Mouse (Mus musculus) lung, adult 2 months (tissue): ENCODE data around the gene Nudt8. TPM values are rescaled to one million over a fixed set of nuclear protein-coding genes. Genes with fewer than 3 reads are reported as not detected.

Experiments used
- DNase-seq: peaks from one replicate; pipeline ENCODE4 v3.0.0; 2022
- H3K4me1 ChIP-seq: fragments of 200-500 bp; 2 replicates; pipeline ENCODE4 v1.6.1; 2011; ENCODE audit warnings: low read length; ENCODE audit not compliant: control insufficient read depth, insufficient read depth
- H3K4me3 ChIP-seq: fragments of 200-500 bp; replicated peaks from 2 replicates; pipeline ENCODE3; 2011; ENCODE audit warnings: low read depth, mild to moderate bottlenecking, control low read depth, low read length; ENCODE audit errors: extremely low read depth
- CTCF ChIP-seq: fragments of 200-500 bp; IDR thresholded peaks from 2 replicates; pipeline ENCODE4 v1.5.1; 2011; ENCODE audit warnings: mild to moderate bottlenecking, low read length, control low read depth; ENCODE audit not compliant: insufficient read depth
- POLR2A ChIP-seq: fragments of 200-500 bp; IDR thresholded peaks from 2 replicates; pipeline ENCODE4 v1.6.1; 2011; ENCODE audit warnings: low read depth, mild to moderate bottlenecking, control low read depth, low read length, borderline replicate concordance; ENCODE audit errors: extremely low read depth
- WGBS: fragments of 180-500 bp; shearing (Covaris S2); methylation state at CpG from one replicate; pipeline ENCODE4 v1.1.7; 2018; 5-methylcytosine and 5-hydroxymethylcytosine counted together
- polyA plus RNA-seq: library from polyadenylated mRNA; depleted of rRNA; stranded (reverse); fragments of >200 nt; gene quantifications from 2 replicates; pipeline ENCODE4 v1.2.3, GENCODE M21; 2012

Nudt8 gene
- polyA plus RNA-seq, 1 experiment, result 13.3 TPM

DNA sequence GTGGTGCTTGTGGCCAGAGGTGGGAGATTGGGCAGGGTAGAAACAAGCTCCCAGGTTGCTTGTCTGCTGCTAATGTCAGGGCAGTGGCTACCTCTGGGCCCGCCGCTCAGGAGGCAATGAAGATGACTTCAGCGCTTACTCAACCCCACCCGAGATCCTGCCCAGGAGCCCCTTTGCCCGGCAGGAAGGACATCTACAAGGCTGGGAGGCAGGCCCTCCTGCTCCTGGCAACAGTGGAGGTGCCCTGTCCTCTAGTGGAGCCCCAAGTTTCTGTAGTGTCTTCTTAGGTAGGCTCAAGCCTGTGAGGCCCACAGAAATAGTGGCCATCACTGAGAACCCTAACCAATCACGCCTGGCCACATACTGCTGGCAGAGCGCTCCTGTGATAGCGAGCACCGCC is 4.7 kb downstream of the Nudt8 start:
- no peak for DNase-seq
- Histone ChIP-seq H3K4me3 (no peak overlapping the region), H3K4me1 (peaks cover 5% of the 10 kb centered on the region)
- TF ChIP-seq CTCF, result no peak
- TF ChIP-seq POLR2A, result no peak
- WGBS, result 85% methylated on average over 9 of the region's 9 CpGs

- H3K4me3 ChIP-seq, result no peak overlapping the region
- no peak for DNase-seq
- 95% methylated on average over 8 of the region's 8 CpGs for WGBS
- H3K4me1 ChIP-seq, result peaks cover 3% of the 10 kb centered on the region
- no peak for TF ChIP-seq POLR2A
- no peak for TF ChIP-seq CTCF
These were observed 5.6 kb downstream of the Nudt8 start for GRCm38 (mm10) chr19:4005971-4006370.

- 94% methylated on average over 5 of the region's 5 CpGs for WGBS
These were observed 10.7 kb downstream of the Nudt8 start for GRCm38 (mm10) chr19:4011086-4011485.

DNA sequence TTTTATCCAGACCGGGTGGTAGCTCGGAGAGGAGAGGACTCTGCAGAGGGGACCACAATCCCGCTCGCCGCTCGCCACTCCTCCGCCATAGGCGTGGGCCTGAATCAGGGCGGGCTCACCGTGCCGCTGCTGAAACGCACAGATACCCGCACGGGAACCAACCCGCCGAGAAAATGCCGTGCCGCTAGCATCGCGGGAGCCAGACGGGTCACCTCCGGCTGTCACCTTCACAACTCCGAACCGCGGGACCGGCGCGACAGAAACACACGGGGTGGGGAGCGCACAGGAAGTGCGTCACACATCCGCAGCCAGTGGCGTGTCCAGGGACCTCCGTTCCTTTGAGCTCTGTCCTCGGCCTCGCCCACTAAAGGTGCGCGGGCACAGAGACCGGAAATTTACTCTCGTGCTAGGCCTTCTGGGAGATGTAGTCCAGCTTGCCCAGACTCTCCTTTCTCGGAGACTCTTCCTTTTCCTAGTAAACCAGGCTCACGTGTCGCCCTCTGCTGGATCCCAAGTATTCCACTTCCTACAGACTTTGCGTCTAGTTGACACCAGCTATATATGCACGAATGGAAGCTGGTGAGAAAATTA is 12.1 kb downstream of the Nudt8 start, which contains the start of gene Ndufv1:
Gene Ndufv1, minus strand, starts transcription at position 375 of the 591 bp plus-strand sequence.
- peak; percentile 94 for DNase-seq
- Histone ChIP-seq H3K4me1 (peaks cover 3% of the 10 kb centered on the region), H3K4me3 (peak within 1 kb of the TSS; percentile 75)
- 1% methylated on average over 45 of the region's 45 CpGs for WGBS
- TF ChIP-seq POLR2A (peak; percentile 86; the same call in 1 of the 2 replicates), CTCF (peak; percentile 64)

More at GRCm38 (mm10) chr19:4011086-4011485, 10.7 kb downstream of the Nudt8 start:
- H3K4me3 ChIP-seq, result no peak overlapping the region
- TF ChIP-seq CTCF (no peak), POLR2A (no peak)
- H3K4me1 ChIP-seq, result peaks cover 3% of the 10 kb centered on the region
- DNase-seq, result no peak

GRCm38 (mm10) chr19:4013066-4013465 is 12.7 kb downstream of the Nudt8 start:
- DNase-seq, result no peak
- Histone ChIP-seq H3K4me1 (peaks cover 3% of the 10 kb centered on the region), H3K4me3 (peak overlapping the region; percentile 45)
- 18% methylated on average over 9 of the region's 9 CpGs for WGBS
- TF ChIP-seq POLR2A (no peak), CTCF (no peak)

GRCm38 (mm10) chr19:4014802-4015201 is 14.4 kb downstream of the Nudt8 start:
- peaks cover 3% of the 10 kb centered on the region for H3K4me1 ChIP-seq
- TF ChIP-seq CTCF (no peak), POLR2A (no peak)
- no peak overlapping the region for H3K4me3 ChIP-seq

GRCm38 (mm10) chr19:4015635-4016034 is 15.3 kb downstream of the Nudt8 start:
- DNase-seq, result no peak
- peaks cover 3% of the 10 kb centered on the region for H3K4me1 ChIP-seq
- TF ChIP-seq CTCF (no peak), POLR2A (no peak)
- no peak overlapping the region for H3K4me3 ChIP-seq
- 61% methylated on average over 5 of the region's 5 CpGs for WGBS

More at GRCm38 (mm10) chr19:4014802-4015201, 14.4 kb downstream of the Nudt8 start:
- no peak for DNase-seq

- no peak for DNase-seq
- TF ChIP-seq POLR2A (no peak), CTCF (no peak)
- no peak overlapping the region for H3K4me3 ChIP-seq
- H3K4me1 ChIP-seq, result peaks cover under 1% of the 10 kb centered on the region; the same call in 1 of the 2 replicates
- 55% methylated on average over 10 of the region's 10 CpGs for WGBS
These were observed 17.7 kb downstream of the Nudt8 start for GRCm38 (mm10) chr19:4017921-4018587.

GRCm38 (mm10) chr19:4018743-4019583 is 18.6 kb downstream of the Nudt8 start:
- 16% methylated on average over 18 of the region's 18 CpGs for WGBS
- peak; percentile 73 for DNase-seq
- H3K4me3 ChIP-seq, result no peak overlapping the region

More at GRCm38 (mm10) chr19:4018743-4019583, 18.6 kb downstream of the Nudt8 start:
- H3K4me1 ChIP-seq, result no peaks in the 10 kb centered on the region
- TF ChIP-seq CTCF (peak; percentile 85), POLR2A (no peak)
